Mouse (Mus musculus): Measurements from ENCODE around the gene Rhbdf1. TPM values are rescaled to one million over a fixed set of nuclear protein-coding genes. Genes with fewer than 3 reads are reported as not detected.
A peak's percentile ranks its signal among the peaks of the same experiment; 100 is the strongest.

Rhbdf1 gene
- polyA plus RNA-seq, 1 experiment = 56.7 TPM

- TF ChIP-seq CTCF (IDR thresholded peaks at IDR 0.05; ENCODE audit: extremely low read depth, insufficient read length, insufficient replicate concordance, low read depth, low read length) = no peak
- TF ChIP-seq POLR2A (IDR thresholded peaks at IDR 0.05; ENCODE audit: low read depth, low read length) = no peak
- Histone ChIP-seq H3K36me3 (ENCODE audit: control insufficient read depth, insufficient read depth, low read length) (peaks cover 34% of the 10 kb centered on the region), H3K27ac (ENCODE audit: insufficient read depth, low read depth, low read length) (no peak overlapping the region), H3K27me3 (ENCODE audit: control insufficient read depth, insufficient read depth, low read length) (no peaks in the 10 kb centered on the region), H3K4me1 (ENCODE audit: control insufficient read depth, insufficient read depth, insufficient read length, low read length) (no peaks in the 10 kb centered on the region), H3K4me3 (ENCODE audit: low read depth, low read length) (no peak overlapping the region)
- WGBS = 93% methylated on average over 3 of the region's 3 CpGs
Observed at GRCm38 (mm10) chr11:32233895-32234294, 11.8 kb upstream of the Rhbdf1 start.

GRCm38 (mm10) chr11:32232848-32233247 lies 10.7 kb upstream of the Rhbdf1 start:
- no peaks in the 10 kb centered on the region for H3K27me3 ChIP-seq (ENCODE audit: control insufficient read depth, insufficient read depth, low read length)
- 89% methylated on average over 10 of the region's 10 CpGs for WGBS
- no peak overlapping the region for H3K27ac ChIP-seq (ENCODE audit: insufficient read depth, low read depth, low read length)
- no peak overlapping the region for H3K4me3 ChIP-seq (ENCODE audit: low read depth, low read length)
- no peaks in the 10 kb centered on the region for H3K4me1 ChIP-seq (ENCODE audit: control insufficient read depth, insufficient read depth, insufficient read length, low read length)
- no peak for TF ChIP-seq CTCF (IDR thresholded peaks at IDR 0.05; ENCODE audit: extremely low read depth, insufficient read length, insufficient replicate concordance, low read depth, low read length)
- no peak for TF ChIP-seq POLR2A (IDR thresholded peaks at IDR 0.05; ENCODE audit: low read depth, low read length)
- peaks cover 34% of the 10 kb centered on the region for H3K36me3 ChIP-seq (ENCODE audit: control insufficient read depth, insufficient read depth, low read length)

GRCm38 (mm10) chr11:32231125-32231524 lies 9.0 kb upstream of the Rhbdf1 start:
- Histone ChIP-seq H3K4me1 (ENCODE audit: control insufficient read depth, insufficient read depth, insufficient read length, low read length) (peaks cover 3% of the 10 kb centered on the region; the same call in 1 of the 2 replicates), H3K27me3 (ENCODE audit: control insufficient read depth, insufficient read depth, low read length) (no peaks in the 10 kb centered on the region), H3K27ac (ENCODE audit: insufficient read depth, low read depth, low read length) (no peak overlapping the region), H3K4me3 (ENCODE audit: low read depth, low read length) (no peak overlapping the region), H3K36me3 (ENCODE audit: control insufficient read depth, insufficient read depth, low read length) (peaks cover 34% of the 10 kb centered on the region)
- no peak for TF ChIP-seq CTCF (IDR thresholded peaks at IDR 0.05; ENCODE audit: extremely low read depth, insufficient read length, insufficient replicate concordance, low read depth, low read length)
- no peak for TF ChIP-seq POLR2A (IDR thresholded peaks at IDR 0.05; ENCODE audit: low read depth, low read length)
- WGBS = 92% methylated on average over 2 of the region's 2 CpGs

- H3K27me3 ChIP-seq (ENCODE audit: control insufficient read depth, insufficient read depth, low read length) = no peaks in the 10 kb centered on the region
- peaks cover 12% of the 10 kb centered on the region for H3K4me1 ChIP-seq (ENCODE audit: control insufficient read depth, insufficient read depth, insufficient read length, low read length)
- no peak for TF ChIP-seq POLR2A (IDR thresholded peaks at IDR 0.05; ENCODE audit: low read depth, low read length)
- TF ChIP-seq CTCF (IDR thresholded peaks at IDR 0.05; ENCODE audit: extremely low read depth, insufficient read length, insufficient replicate concordance, low read depth, low read length) = no peak
- H3K4me3 ChIP-seq (ENCODE audit: low read depth, low read length) = no peak overlapping the region
- H3K27ac ChIP-seq (ENCODE audit: insufficient read depth, low read depth, low read length) = no peak overlapping the region
- 77% methylated on average over 4 of the region's 4 CpGs for WGBS
- peaks cover 34% of the 10 kb centered on the region for H3K36me3 ChIP-seq (ENCODE audit: control insufficient read depth, insufficient read depth, low read length)
Observed at GRCm38 (mm10) chr11:32230220-32230619, 8.1 kb upstream of the Rhbdf1 start.

- Histone ChIP-seq H3K27ac (ENCODE audit: insufficient read depth, low read depth, low read length) (no peak overlapping the region), H3K27me3 (ENCODE audit: control insufficient read depth, insufficient read depth, low read length) (no peaks in the 10 kb centered on the region), H3K4me1 (ENCODE audit: control insufficient read depth, insufficient read depth, insufficient read length, low read length) (peaks cover 19% of the 10 kb centered on the region), H3K36me3 (ENCODE audit: control insufficient read depth, insufficient read depth, low read length) (peaks cover 21% of the 10 kb centered on the region), H3K4me3 (ENCODE audit: low read depth, low read length) (no peak overlapping the region)
- 85% methylated on average over 3 of the region's 3 CpGs for WGBS
- TF ChIP-seq POLR2A (IDR thresholded peaks at IDR 0.05; ENCODE audit: low read depth, low read length) = no peak
- no peak for TF ChIP-seq CTCF (IDR thresholded peaks at IDR 0.05; ENCODE audit: extremely low read depth, insufficient read length, insufficient replicate concordance, low read depth, low read length)
Observed at GRCm38 (mm10) chr11:32228292-32228845, 6.3 kb upstream of the Rhbdf1 start.

- H3K4me1 ChIP-seq (ENCODE audit: control insufficient read depth, insufficient read depth, insufficient read length, low read length) = peaks cover 24% of the 10 kb centered on the region
- peaks cover 16% of the 10 kb centered on the region for H3K36me3 ChIP-seq (ENCODE audit: control insufficient read depth, insufficient read depth, low read length)
- no peak overlapping the region for H3K4me3 ChIP-seq (ENCODE audit: low read depth, low read length)
- WGBS = 93% methylated on average over 9 of the region's 9 CpGs
- H3K27me3 ChIP-seq (ENCODE audit: control insufficient read depth, insufficient read depth, low read length) = no peaks in the 10 kb centered on the region
- H3K27ac ChIP-seq (ENCODE audit: insufficient read depth, low read depth, low read length) = no peak overlapping the region
- TF ChIP-seq CTCF (IDR thresholded peaks at IDR 0.05; ENCODE audit: extremely low read depth, insufficient read length, insufficient replicate concordance, low read depth, low read length) (no peak), POLR2A (IDR thresholded peaks at IDR 0.05; ENCODE audit: low read depth, low read length) (no peak)
Observed at GRCm38 (mm10) chr11:32227555-32227954, 5.5 kb upstream of the Rhbdf1 start.

GRCm38 (mm10) chr11:32227041-32227440 lies 4.9 kb upstream of the Rhbdf1 start:
- TF ChIP-seq CTCF (IDR thresholded peaks at IDR 0.05; ENCODE audit: extremely low read depth, insufficient read length, insufficient replicate concordance, low read depth, low read length) (no peak), POLR2A (IDR thresholded peaks at IDR 0.05; ENCODE audit: low read depth, low read length) (no peak)
- Histone ChIP-seq H3K27me3 (ENCODE audit: control insufficient read depth, insufficient read depth, low read length) (no peaks in the 10 kb centered on the region), H3K4me3 (ENCODE audit: low read depth, low read length) (peak overlapping the region; percentile 98), H3K36me3 (ENCODE audit: control insufficient read depth, insufficient read depth, low read length) (peaks cover 15% of the 10 kb centered on the region), H3K4me1 (ENCODE audit: control insufficient read depth, insufficient read depth, insufficient read length, low read length) (peaks cover 29% of the 10 kb centered on the region), H3K27ac (ENCODE audit: insufficient read depth, low read depth, low read length) (no peak overlapping the region; the same call in 1 of the 2 replicates)
- WGBS = 24% methylated on average over 1 of the region's 1 CpGs
